Comparison of ENCODE assay signal across 29 mouse cellular contexts in the genomic region with DNA sequence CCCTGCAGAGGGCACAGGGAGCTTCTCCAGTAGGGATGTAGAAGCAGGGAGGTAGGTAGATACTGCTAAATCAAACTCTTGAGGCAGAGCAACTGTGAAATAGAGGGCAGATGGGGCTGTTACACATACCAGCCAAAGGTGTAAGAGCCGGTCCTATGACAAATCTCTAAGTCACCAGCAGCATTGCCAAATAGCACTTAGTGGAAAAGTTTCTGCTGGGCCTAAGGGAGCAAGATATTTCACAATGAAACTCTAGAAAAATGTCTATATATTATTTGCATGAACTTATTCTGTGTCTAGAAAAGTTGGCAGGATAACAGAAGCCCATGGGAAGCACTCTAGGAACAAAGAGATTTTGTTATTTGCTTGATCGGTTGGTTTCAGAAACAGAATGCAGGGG. TPM values are rescaled to one million over a fixed set of nuclear protein-coding genes. Genes with fewer than 3 reads are reported as not detected.
DNase-seq lines count a peak whose midpoint lies in the region; ATAC-seq and TF ChIP-seq lines count a peak whose summit lies in the region.
"Had no signal": no experiment of that assay in that cellular context is flagged by ENCODE, and none has a peak within 500 bp of the region (broad histone marks: within the 10 kb centered on the region; RNA-seq: fewer than 3 reads in every experiment).

No protein-coding gene starts in this region.

- H3K4me2 ChIP-seq in heart, embryonic 11.5 days, result no peak overlapping the region
- H3K4me2 ChIP-seq: forebrain, embryonic 13.5 days; heart, embryonic 13.5 days; hindbrain, embryonic 14.5 days had no signal

- H3K27me3 ChIP-seq in heart, embryonic 11.5 days (ENCODE audit: control insufficient read depth, insufficient read depth, low read length), result no peaks in the 10 kb centered on the region
- H3K27me3 ChIP-seq: CH12.LX; forebrain, embryonic 13.5 days; heart, embryonic 13.5 days had no signal

- no peak overlapping the region for H3K27ac ChIP-seq in layer of hippocampus, adult 2 months
- no peak overlapping the region for H3K27ac ChIP-seq in heart, embryonic 11.5 days (ENCODE audit: low read depth, low read length)
- H3K27ac ChIP-seq: forebrain, embryonic 10.5 days; forebrain, embryonic 13.5 days; gastrocnemius, adult 2 months; heart, embryonic 13.5 days; hindbrain, embryonic 14.5 days; hindbrain, postnatal 0 days had no signal

- H3K9me3 ChIP-seq in heart, embryonic 11.5 days (replicated peaks; ENCODE audit: control insufficient read depth, low read length), result no peaks in the 10 kb centered on the region
- H3K9me3 ChIP-seq: forebrain, embryonic 10.5 days; forebrain, embryonic 13.5 days; G1E; heart, embryonic 13.5 days had no signal

- H3K4me1 ChIP-seq in heart, embryonic 11.5 days (ENCODE audit: control insufficient read depth, insufficient read depth, low read length), result peaks cover 4% of the 10 kb centered on the region; the same call in 1 of the 2 replicates

- ATAC-seq in heart, embryonic 11.5 days (replicated peaks; ENCODE audit: insufficient number of reproducible peaks, low FRiP score, low TSS enrichment), result no peak
- ATAC-seq: activated CD4-positive, CD25-positive, alpha-beta regulatory T cell, adult 4 months; forebrain, embryonic 13.5 days; forebrain, embryonic 16.5 days; hindbrain, postnatal 0 days; inflammation-experienced regulatory T-cells, adult 6 months; intestine, embryonic 16.5 days had no signal

- H3K9ac ChIP-seq in heart, embryonic 11.5 days (ENCODE audit: low read depth, low read length), result no peak overlapping the region
- H3K9ac ChIP-seq: forebrain, embryonic 13.5 days; heart, embryonic 13.5 days; hindbrain, embryonic 14.5 days had no signal

- H3K4me3 ChIP-seq in layer of hippocampus, adult 2 months, result no peak overlapping the region
- H3K4me3 ChIP-seq in heart, embryonic 11.5 days (ENCODE audit: low read depth, low read length), result no peak overlapping the region
- H3K4me3 ChIP-seq: forebrain, embryonic 10.5 days; forebrain, embryonic 13.5 days; gastrocnemius, adult 2 months; heart, embryonic 13.5 days had no signal

- TF ChIP-seq CTCF in layer of hippocampus, adult 2 months (conservative IDR thresholded peaks at IDR 0.05), result no peak

- DNase-seq in adrenal gland, postnatal 10 days, result peak; percentile 31
- DNase-seq in adrenal gland, postnatal 25 days, result no peak
- DNase-seq in lung, postnatal 36 days, result peak; percentile 3
- DNase-seq in lung, postnatal 4 days, result no peak
- DNase-seq in 3T3-L1 (ENCODE audit: low read depth, low spot score), result peak; percentile 89
- DNase-seq in NIH3T3 (ENCODE audit: low read depth), result peak; percentile 75
- no peak for DNase-seq in layer of hippocampus, adult 2 months (ENCODE audit: low spot score in 2 of 2)
- DNase-seq: B cell, adult 2 months; cerebellum, adult 18-20 months; cerebellum, adult 9-10 months; cerebellum, postnatal 14 days; gastrocnemius, adult 2 months; gastrocnemius, postnatal 14 days; heart, adult 18-20 months; heart, postnatal 14 days; heart, postnatal 4 days; kidney, adult 18-20 months had no signal

- 94% methylated on average over 2 of the region's 2 CpGs for WGBS in heart, embryonic 11.5 days (ENCODE audit: insufficient replicate concordance)

- peaks cover 19% of the 10 kb centered on the region for H3K36me3 ChIP-seq in heart, embryonic 11.5 days (ENCODE audit: control insufficient read depth, insufficient read depth, low read length)

RNA-seq across cellular contexts. Expression of a gene that starts 4.3 kb away (rescaled TPM):
- total RNA-seq in adrenal gland, postnatal 10 days (2021), result 100 to 1,000 TPM; 144 to 157 TPM
- 93.9 and 154 TPM in 2 replicates for total RNA-seq in adrenal gland, postnatal 25 days (2021)
- total RNA-seq in layer of hippocampus, adult 2 months (2021), result 100 to 1,000 TPM; 188 to 208 TPM
- polyA plus RNA-seq in heart, embryonic 11.5 days (2014; fragmentation: Nextera tagmentation; extraction: Ambion mirVana), result 27.5 and 36.5 TPM in 2 replicates

Comparison
In these comparisons a context has a peak if more than half of its experiments do, and no peak if none do; other contexts are left out.
1. DNase-seq: peak in adrenal gland, postnatal 10 days (single experiment), lung, postnatal 36 days (single experiment), 3T3-L1 (single experiment) and NIH3T3 (single experiment); none in adrenal gland, postnatal 25 days (single experiment), lung, postnatal 4 days (0 of 2) and layer of hippocampus, adult 2 months (0 of 2).